Mouse (Mus musculus): ENCODE data around the gene Zfp691. TPM values are rescaled to one million over a fixed set of nuclear protein-coding genes. Genes with fewer than 3 reads are reported as not detected.

The Zfp691 gene
- 1 to 10 TPM; 6.1 to 6.5 TPM for total RNA-seq (2021)
- long read RNA-seq, experiment 1, partial matches to known transcripts, result 0 of 1 reads
- long read RNA-seq, experiment 1, other reads (novel, unspliced or antisense), result 0 of 1 reads
- long read RNA-seq, experiment 2, partial matches to known transcripts, result 0 of 5 reads
- long read RNA-seq, experiment 2, other reads (novel, unspliced or antisense), result 4 of 5 reads

DNA sequence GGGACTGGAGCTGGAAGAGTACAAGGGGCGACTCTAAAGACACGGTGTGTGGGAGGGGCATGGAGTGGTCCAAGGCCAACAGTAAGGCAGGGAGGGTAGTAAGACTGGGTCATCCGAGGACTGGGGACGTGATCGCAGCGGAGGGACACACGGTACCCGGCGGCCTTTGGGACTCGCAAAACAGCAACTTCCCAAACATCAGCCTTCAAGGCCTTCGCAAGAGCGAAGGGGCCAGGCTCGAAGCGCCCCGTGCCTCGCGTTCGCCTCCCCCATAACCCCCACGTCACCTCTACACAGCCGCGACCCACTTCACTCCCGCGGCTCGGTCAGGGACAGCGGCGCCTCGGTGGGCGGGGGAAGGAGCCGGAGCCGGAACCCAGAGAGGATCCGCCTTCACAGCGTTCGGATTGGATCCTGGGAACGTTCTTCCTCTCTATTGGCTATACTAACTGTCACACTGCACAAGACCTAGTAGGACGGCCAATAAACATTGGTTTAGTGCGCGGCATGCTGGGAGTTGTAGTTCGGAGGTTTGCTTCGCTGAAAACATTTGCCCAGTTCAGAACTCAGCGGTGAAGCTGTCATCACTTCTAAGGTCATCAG is at the start of gene Zfp691:
Gene Zfp691 (minus strand): TSS at position 345 of the 603 bp plus-strand sequence.
- DNase-seq (ENCODE audit: low spot score in 2 of 2), result peak; percentile 93 to 98
- H3K4me3 ChIP-seq, result peak within 1 kb of the TSS; percentile 88
- no peak for TF ChIP-seq CTCF (conservative IDR thresholded peaks at IDR 0.05)
- peak within 1 kb of the TSS; percentile 96 for H3K27ac ChIP-seq

DNA sequence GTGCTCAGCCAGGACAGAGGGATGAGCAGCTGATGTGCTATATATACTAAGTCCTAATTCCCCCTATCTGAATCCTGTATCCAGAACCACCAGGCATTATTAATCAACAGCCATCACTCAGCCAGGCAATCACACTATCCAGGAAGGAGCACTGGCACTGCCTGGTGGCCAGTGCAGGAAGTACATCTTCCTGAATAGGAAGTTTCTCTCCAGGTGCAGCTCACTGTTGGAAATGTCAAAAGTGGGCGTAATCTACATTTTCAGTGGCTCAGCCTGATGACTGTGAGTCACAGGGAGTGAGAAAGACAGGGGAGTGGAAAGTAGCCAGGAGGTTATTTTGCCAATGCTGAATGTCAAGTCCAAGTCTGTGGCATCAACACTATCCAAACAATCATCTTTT is 49.7 kb upstream of the Zfp691 start:
- Histone ChIP-seq H3K4me3 (no peak overlapping the region), H3K27ac (no peak overlapping the region)
- peak; percentile 46 to 58 for DNase-seq (ENCODE audit: low spot score in 2 of 2)
- peak; percentile 90 for TF ChIP-seq CTCF (conservative IDR thresholded peaks at IDR 0.05)

DNA sequence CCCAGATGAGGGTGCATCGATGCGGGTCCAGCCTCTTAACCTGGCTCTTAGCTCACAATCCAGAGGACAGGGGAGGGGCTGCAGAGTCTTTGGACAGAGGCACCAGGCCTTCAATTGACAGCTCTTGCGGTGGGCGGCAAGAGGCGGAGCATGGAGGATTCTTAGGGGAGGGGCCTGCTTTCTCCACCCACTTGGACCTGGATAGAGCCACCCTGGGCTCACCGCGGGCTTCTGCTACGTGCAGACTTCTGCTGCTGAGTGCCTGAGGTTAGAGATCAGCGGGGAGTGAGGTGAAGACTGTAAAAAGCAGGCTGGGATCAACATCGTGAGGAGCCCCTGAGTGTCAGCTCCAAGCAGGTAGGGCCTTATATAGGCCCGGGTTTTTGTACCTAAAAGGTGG is 44.2 kb upstream of the Zfp691 start, which contains the start of gene Tmem269:
Gene Tmem269 (minus strand): TSS at position 49 of the 400 bp plus-strand sequence.
- DNase-seq (ENCODE audit: low spot score in 2 of 2), result no peak
- H3K27ac ChIP-seq, result no peak within 1 kb of the TSS
- H3K4me3 ChIP-seq, result no peak within 1 kb of the TSS
- no peak for TF ChIP-seq CTCF (conservative IDR thresholded peaks at IDR 0.05)

DNA sequence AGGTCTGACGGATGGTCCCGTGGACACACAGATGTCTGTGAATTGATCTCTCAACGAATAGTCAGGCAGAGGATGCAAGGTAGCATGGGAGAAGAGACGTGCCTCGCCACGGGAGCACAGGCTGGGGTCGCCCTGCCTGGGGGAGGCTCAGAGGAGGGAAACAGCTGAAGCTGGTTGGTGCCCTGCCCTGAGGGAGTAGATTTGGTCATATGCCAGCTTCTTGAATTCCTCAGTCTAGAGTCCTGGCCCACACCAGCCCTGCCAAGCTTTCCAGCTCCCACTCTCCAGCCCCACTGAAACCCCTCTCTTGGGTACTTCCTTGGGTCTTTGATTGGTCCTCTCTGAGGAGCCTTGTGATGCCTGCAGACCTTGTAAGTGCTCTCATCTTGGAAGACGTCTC is 42.7 kb upstream of the Zfp691 start:
- Histone ChIP-seq H3K4me3 (no peak overlapping the region), H3K27ac (no peak overlapping the region)
- no peak for TF ChIP-seq CTCF (conservative IDR thresholded peaks at IDR 0.05)
- no peak for DNase-seq (ENCODE audit: low spot score in 2 of 2)

DNA sequence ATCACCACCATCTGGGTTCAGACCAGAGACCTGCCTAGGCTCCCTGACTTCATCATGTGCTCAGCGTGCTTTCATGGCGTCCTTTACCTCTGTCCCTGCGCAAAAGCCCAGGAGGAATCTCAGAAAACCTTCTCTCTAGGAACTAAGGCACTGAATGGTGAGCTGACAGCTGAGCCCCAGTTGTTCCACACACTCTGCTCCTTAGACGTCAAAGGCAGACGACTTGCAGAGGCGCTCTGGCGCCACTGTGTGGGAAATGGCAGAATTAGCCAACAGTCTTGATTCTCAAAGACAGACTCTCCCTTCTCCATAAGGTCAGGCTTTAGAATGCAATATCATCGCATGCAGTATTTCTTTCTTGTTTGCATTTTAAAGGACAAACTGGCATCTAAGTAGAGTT is 30.7 kb upstream of the Zfp691 start:
- DNase-seq (ENCODE audit: low spot score in 2 of 2), result peak; percentile 28 to 48
- no peak overlapping the region; the same call in 1 of the 2 replicates for H3K4me3 ChIP-seq
- TF ChIP-seq CTCF (conservative IDR thresholded peaks at IDR 0.05), result peak; percentile 91
- H3K27ac ChIP-seq, result no peak overlapping the region

DNA sequence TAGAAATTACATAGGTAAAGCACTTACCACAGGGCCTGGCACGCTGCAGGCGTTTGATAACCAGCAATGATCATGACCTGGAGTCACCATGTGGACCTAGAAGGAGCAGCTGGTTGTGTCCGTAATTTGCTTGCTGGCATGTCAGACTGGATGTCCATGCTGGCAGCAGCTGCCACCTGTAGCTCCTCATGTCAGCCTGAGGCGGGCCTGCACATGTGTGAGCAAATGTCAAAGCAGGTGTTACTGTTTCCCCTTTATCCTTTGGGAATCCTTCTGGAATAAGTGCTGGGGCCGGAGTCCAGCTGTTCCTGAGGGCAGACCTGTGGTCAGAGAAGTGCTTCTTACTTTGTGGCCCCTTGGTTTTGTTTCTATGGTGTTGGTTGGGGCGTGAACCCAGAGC is 24.1 kb upstream of the Zfp691 start:
- H3K4me3 ChIP-seq, result no peak overlapping the region
- DNase-seq (ENCODE audit: low spot score in 2 of 2), result no peak
- no peak overlapping the region for H3K27ac ChIP-seq
- no peak for TF ChIP-seq CTCF (conservative IDR thresholded peaks at IDR 0.05)

DNA sequence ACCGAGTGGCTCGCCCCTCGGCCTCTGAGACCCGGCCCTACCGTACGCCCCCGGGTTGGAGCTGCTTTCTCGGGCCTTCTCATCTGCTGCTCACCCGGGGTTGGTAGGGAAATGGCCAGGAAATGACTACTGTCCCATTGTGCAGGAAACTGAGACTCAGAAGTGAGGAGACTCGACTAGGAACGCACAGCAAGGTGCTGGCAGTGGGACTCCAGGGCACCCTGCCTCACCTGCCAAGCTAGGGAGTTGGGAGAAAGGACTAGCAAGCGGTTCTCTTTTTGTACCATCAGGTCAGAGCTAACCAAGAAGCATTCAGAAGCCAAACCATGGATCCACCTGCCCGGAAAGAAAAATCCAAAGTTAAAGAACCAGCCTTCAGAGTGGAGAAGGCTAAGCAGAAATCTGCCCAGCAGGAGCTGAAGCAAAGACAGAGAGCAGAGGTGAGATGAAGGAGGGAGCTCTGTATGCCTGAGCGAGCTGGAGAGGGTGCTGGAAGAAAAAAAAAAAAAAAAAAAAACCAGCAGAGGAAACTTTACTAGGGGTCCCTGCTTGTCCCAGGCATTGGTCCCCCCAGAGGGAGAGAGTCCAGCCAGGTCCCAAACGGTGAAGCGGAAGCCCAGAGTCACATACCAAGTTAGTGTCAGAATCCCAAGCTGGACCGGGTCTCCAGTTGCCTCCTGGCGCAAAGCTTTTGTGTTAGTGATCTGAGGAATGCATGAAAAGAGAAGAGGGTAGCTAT is 21.8 kb upstream of the Zfp691 start:
- H3K4me3 ChIP-seq, result peak overlapping the region; percentile 84
- TF ChIP-seq CTCF (conservative IDR thresholded peaks at IDR 0.05), result no peak
- H3K27ac ChIP-seq, result peak overlapping the region; percentile 68; the same call in 1 of the 2 replicates
- no peak for DNase-seq (ENCODE audit: low spot score in 2 of 2)

DNA sequence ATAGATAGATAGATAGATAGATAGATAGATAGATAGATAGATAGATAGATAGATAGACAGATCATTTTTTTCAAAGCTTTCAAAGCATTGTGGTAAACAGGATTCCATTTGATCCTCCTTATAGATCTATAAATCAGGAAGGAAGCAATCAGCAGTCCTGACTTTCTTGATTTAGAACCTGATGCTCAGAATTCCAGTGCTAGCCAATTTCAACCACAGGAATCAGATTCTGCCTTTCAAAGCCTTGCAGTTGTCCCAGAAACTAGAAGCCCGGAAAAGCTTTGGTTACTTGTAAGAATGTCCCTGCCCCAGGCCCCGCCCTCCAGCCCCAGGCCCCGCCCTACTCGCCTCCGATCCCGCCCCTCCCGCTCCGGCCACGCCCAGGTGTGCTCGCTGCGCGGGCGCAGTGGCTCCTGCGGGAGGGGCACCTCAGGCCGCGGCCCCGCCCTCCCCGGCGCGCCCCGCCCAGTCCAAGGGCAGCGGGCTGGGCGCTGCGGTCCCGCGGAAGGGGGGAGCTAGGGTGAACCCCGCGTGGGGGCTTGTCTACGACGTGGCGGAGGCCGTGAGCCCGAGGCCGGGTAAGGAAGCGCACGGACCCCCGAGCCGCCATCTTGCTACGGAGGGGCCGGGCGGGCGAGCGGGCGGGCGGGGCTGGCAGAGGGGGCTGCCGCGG is 21.1 kb upstream of the Zfp691 start, which contains the start of gene Svbp:
Gene Svbp (plus strand): TSS at position 398 of the 673 bp plus-strand sequence.
- Histone ChIP-seq H3K4me3 (peak within 1 kb of the TSS; percentile 84), H3K27ac (peak within 1 kb of the TSS; percentile 68; the same call in 1 of the 2 replicates)
- no peak for TF ChIP-seq CTCF (conservative IDR thresholded peaks at IDR 0.05)
- DNase-seq (ENCODE audit: low spot score in 2 of 2), result peak; percentile 84 to 87

DNA sequence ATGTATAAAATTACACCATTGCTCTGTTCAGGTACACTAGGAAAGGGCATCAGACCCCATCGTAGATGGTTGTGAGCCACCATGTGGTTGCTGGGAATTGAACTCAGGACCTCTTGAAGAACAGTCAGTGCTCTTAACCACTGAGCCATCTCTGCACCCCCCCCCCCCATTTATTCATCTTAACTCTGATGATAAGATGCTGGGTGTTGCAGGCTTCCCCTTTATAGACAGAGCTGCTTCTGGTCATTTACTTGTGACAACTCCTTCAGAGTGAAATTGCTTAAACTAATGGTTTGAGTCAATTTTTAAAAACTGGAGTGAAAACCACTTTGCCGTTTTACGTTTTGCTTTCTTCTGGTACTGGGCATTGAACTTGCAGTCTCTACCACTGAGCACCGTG is 18.8 kb upstream of the Zfp691 start:
- DNase-seq (ENCODE audit: low spot score in 2 of 2), result no peak
- no peak overlapping the region for H3K4me3 ChIP-seq
- TF ChIP-seq CTCF (conservative IDR thresholded peaks at IDR 0.05), result no peak
- H3K27ac ChIP-seq, result no peak overlapping the region

DNA sequence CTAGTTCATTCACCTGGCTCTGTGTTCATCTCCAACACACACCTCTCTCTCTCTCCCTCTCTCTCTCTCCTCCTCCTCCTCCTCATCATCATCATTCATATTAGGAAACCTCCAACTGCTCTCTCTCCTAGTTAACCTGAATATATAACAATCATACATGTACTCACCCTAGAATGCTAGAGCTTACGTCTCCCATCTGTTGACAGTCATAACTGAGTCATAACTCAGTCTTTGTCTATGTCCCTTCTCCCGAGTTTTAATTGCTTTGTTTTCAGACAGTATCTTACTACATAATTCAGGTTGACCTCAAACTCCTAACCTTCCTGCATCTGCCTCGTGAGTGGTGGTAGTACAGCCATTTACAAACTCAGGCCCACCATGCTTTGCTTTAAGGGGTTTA is 17.3 kb upstream of the Zfp691 start:
- TF ChIP-seq CTCF (conservative IDR thresholded peaks at IDR 0.05), result no peak
- Histone ChIP-seq H3K4me3 (no peak overlapping the region), H3K27ac (no peak overlapping the region)
- no peak for DNase-seq (ENCODE audit: low spot score in 2 of 2)

DNA sequence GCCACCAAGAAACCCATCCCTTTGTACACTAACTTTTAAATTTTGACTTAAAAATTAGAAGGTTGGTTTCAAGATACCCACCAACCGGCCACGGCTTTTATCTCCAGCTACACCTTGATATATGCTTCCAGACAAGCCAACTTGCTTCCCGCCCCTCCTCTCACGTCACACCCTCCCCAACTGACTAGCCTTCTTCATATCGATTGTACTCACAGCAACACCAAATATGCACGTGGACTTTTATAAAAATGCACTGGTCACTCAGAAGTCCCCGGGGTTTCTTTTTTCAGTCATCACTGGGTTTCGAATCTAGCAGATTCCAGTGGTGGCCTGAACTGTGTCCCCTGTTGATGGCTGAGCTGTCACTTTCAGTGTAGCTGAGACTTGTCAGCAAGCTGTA is 16.6 kb upstream of the Zfp691 start:
- H3K27ac ChIP-seq, result no peak overlapping the region
- TF ChIP-seq CTCF (conservative IDR thresholded peaks at IDR 0.05), result no peak
- no peak for DNase-seq (ENCODE audit: low spot score in 2 of 2)
- H3K4me3 ChIP-seq, result no peak overlapping the region

DNA sequence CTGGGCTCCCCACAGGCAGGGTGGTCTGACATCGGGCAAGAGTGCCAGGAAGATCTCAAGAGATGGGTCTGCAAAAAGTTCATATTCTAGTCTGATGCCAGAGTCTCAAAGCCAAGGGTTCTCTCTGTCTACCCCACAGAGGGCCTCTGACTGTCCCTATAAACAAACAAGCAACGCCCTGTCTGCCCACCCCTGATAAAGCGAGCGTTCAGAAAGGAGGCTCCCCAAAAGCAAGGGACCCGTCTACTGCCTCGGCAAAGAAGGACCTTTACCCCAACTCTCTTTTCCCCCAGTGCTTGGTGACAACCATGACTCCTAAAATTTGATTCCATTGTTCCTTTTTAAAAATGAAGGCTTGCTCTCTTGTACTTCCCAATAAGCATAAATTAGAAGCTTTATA is 15.9 kb upstream of the Zfp691 start, which contains the start of gene Ermap:
Gene Ermap (minus strand): TSS at position 148 of the 400 bp plus-strand sequence.
- DNase-seq (ENCODE audit: low spot score in 2 of 2), result no peak
- no peak within 1 kb of the TSS for H3K27ac ChIP-seq
- TF ChIP-seq CTCF (conservative IDR thresholded peaks at IDR 0.05), result no peak
- H3K4me3 ChIP-seq, result no peak within 1 kb of the TSS

DNA sequence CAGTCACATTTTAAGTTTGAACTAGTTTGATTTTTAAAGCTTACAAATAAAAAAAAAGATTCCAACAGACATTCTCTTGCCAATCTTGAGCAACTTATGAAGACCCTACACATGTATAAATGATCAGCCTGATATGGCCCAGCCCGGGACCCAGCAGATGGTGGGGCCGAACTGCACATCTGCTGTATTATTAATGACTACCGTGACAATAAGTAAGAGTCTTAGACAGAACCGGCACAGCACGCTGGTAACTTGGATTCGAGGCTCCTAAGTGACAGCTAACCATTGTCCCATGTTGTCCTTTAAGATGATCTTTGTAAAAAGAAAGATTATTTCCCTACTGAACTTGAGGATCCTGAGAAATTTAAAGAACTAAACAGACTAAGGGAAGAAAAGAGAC is 15.4 kb upstream of the Zfp691 start:
- H3K27ac ChIP-seq, result no peak overlapping the region
- TF ChIP-seq CTCF (conservative IDR thresholded peaks at IDR 0.05), result no peak
- no peak overlapping the region for H3K4me3 ChIP-seq
- no peak for DNase-seq (ENCODE audit: low spot score in 2 of 2)

Data from layer of hippocampus, adult 2 months (tissue).